34 mouse cellular contexts compared by ENCODE assay signal in genomic region chr4:152079261-152079660, GRCm38 (mm10). TPM values are rescaled to one million over a fixed set of nuclear protein-coding genes. Genes with fewer than 3 reads are reported as not detected.
DNase-seq lines count a peak whose midpoint lies in the region; ATAC-seq and TF ChIP-seq lines count a peak whose summit lies in the region.
"Had no signal": no experiment of that assay in that cellular context is flagged by ENCODE, and none has a peak within 500 bp of the region (broad histone marks: within the 10 kb centered on the region; RNA-seq: fewer than 3 reads in every experiment).

No protein-coding gene starts in this region.

- H3K27me3 ChIP-seq in heart, adult 2 months (ENCODE audit: control insufficient read depth, insufficient read depth, low read length), result no peaks in the 10 kb centered on the region
- H3K27me3 ChIP-seq in liver, postnatal 0 days (ENCODE audit: insufficient read depth, low read length), result no peaks in the 10 kb centered on the region
- H3K27me3 ChIP-seq in liver, embryonic 12.5 days (replicated peaks), result peaks cover 19% of the 10 kb centered on the region; the same call in 1 of the 2 replicates
- no peaks in the 10 kb centered on the region for H3K27me3 ChIP-seq in myocyte (ENCODE audit: control insufficient read depth, insufficient read depth, insufficient read length)
- H3K27me3 ChIP-seq in midbrain, embryonic 15.5 days (replicated peaks), result no peaks in the 10 kb centered on the region; the same call in 1 of the 2 replicates
- H3K27me3 ChIP-seq: embryonic facial prominence, embryonic 15.5 days; forebrain, embryonic 12.5 days; limb, embryonic 13.5 days; lung, embryonic 15.5 days; midbrain, embryonic 13.5 days; neural tube, embryonic 15.5 days had no signal

- H3ac ChIP-seq in myocyte (ENCODE audit: control insufficient read depth, insufficient read length), result no peak overlapping the region

- TF ChIP-seq CTCF in heart, adult 2 months (IDR thresholded peaks at IDR 0.05), result peak; percentile 11; the same call in 1 of the 2 replicates
- peak; percentile 34 for TF ChIP-seq CTCF in liver, postnatal 0 days (IDR thresholded peaks at IDR 0.05; ENCODE audit: low read depth)

- TF ChIP-seq EP300 in heart, adult 2 months (IDR thresholded peaks at IDR 0.05; ENCODE audit: insufficient read depth, low read depth, low read length), result no peak
- TF ChIP-seq EP300 in liver, postnatal 0 days (IDR thresholded peaks at IDR 0.05; ENCODE audit: low read depth), result no peak

- H3K4me3 ChIP-seq in heart, adult 2 months, result no peak overlapping the region
- H3K4me3 ChIP-seq in liver, postnatal 0 days (ENCODE audit: low read depth, low read length), result no peak overlapping the region
- no peak overlapping the region for H3K4me3 ChIP-seq in liver, embryonic 12.5 days
- no peak overlapping the region for H3K4me3 ChIP-seq in myocyte
- no peak overlapping the region for H3K4me3 ChIP-seq in midbrain, embryonic 15.5 days
- H3K4me3 ChIP-seq: embryonic facial prominence, embryonic 10.5 days; embryonic facial prominence, embryonic 15.5 days; forebrain, embryonic 12.5 days; left cerebral cortex, adult 2 months; limb, embryonic 13.5 days; liver, embryonic 13.5 days; lung, embryonic 15.5 days; megakaryocyte, embryonic 14.5 days; midbrain, embryonic 13.5 days; neural tube, embryonic 15.5 days had no signal

- no peak overlapping the region for H3K9ac ChIP-seq in heart, adult 2 months (ENCODE audit: low read depth, low read length)
- no peak overlapping the region for H3K9ac ChIP-seq in liver, postnatal 0 days (replicated peaks)
- no peak overlapping the region for H3K9ac ChIP-seq in liver, embryonic 12.5 days
- H3K9ac ChIP-seq in midbrain, embryonic 15.5 days, result no peak overlapping the region
- H3K9ac ChIP-seq: embryonic facial prominence, embryonic 15.5 days; forebrain, embryonic 12.5 days; forebrain, postnatal 0 days; hindbrain, embryonic 14.5 days; limb, embryonic 13.5 days; liver, embryonic 13.5 days; lung, embryonic 15.5 days; midbrain, embryonic 13.5 days; neural tube, embryonic 15.5 days had no signal

- H3K4me1 ChIP-seq in heart, adult 2 months (ENCODE audit: control insufficient read depth, insufficient read depth, low read length), result no peaks in the 10 kb centered on the region
- H3K4me1 ChIP-seq in liver, postnatal 0 days (ENCODE audit: insufficient read depth), result no peaks in the 10 kb centered on the region
- peaks cover 13% of the 10 kb centered on the region for H3K4me1 ChIP-seq in liver, embryonic 12.5 days
- H3K4me1 ChIP-seq in midbrain, embryonic 15.5 days, result no peaks in the 10 kb centered on the region
- H3K4me1 ChIP-seq: forebrain, embryonic 12.5 days; limb, embryonic 13.5 days; lung, embryonic 15.5 days; midbrain, embryonic 13.5 days; neural tube, embryonic 15.5 days had no signal

- no peaks in the 10 kb centered on the region for H3K36me3 ChIP-seq in heart, adult 2 months (ENCODE audit: control insufficient read depth, insufficient read depth, low read length)
- H3K36me3 ChIP-seq in liver, postnatal 0 days (replicated peaks; ENCODE audit: insufficient read depth, low read length), result no peaks in the 10 kb centered on the region
- no peaks in the 10 kb centered on the region for H3K36me3 ChIP-seq in liver, embryonic 12.5 days
- H3K36me3 ChIP-seq in myocyte (ENCODE audit: control insufficient read depth, insufficient read depth), result no peaks in the 10 kb centered on the region
- no peaks in the 10 kb centered on the region for H3K36me3 ChIP-seq in midbrain, embryonic 15.5 days (replicated peaks)
- H3K36me3 ChIP-seq: embryonic facial prominence, embryonic 10.5 days; embryonic facial prominence, embryonic 15.5 days; forebrain, embryonic 12.5 days; limb, embryonic 13.5 days; liver, embryonic 13.5 days; lung, embryonic 15.5 days; midbrain, embryonic 13.5 days; neural tube, embryonic 15.5 days had no signal

- no peak overlapping the region for H3K4me2 ChIP-seq in liver, postnatal 0 days (ENCODE audit: low read depth, low read length)
- H3K4me2 ChIP-seq in liver, embryonic 12.5 days, result no peak overlapping the region
- peak overlapping the region; percentile 64 for H3K4me2 ChIP-seq in myocyte (ENCODE audit: low read depth)
- no peak overlapping the region for H3K4me2 ChIP-seq in midbrain, embryonic 15.5 days
- H3K4me2 ChIP-seq: embryonic facial prominence, embryonic 15.5 days; forebrain, embryonic 12.5 days; heart, embryonic 11.5 days; hindbrain, embryonic 14.5 days; limb, embryonic 13.5 days; liver, embryonic 13.5 days; lung, embryonic 15.5 days; midbrain, embryonic 13.5 days; neural tube, embryonic 15.5 days had no signal

- H3K27ac ChIP-seq in heart, adult 2 months, result no peak overlapping the region
- no peak overlapping the region for H3K27ac ChIP-seq in liver, postnatal 0 days (ENCODE audit: low read depth)
- H3K27ac ChIP-seq in liver, embryonic 12.5 days, result no peak overlapping the region
- H3K27ac ChIP-seq in midbrain, embryonic 15.5 days, result no peak overlapping the region
- H3K27ac ChIP-seq: embryonic facial prominence, embryonic 10.5 days; embryonic facial prominence, embryonic 15.5 days; forebrain, embryonic 12.5 days; hindbrain, embryonic 14.5 days; left cerebral cortex, adult 2 months; limb, embryonic 13.5 days; liver, embryonic 13.5 days; lung, embryonic 15.5 days; midbrain, embryonic 13.5 days; neural tube, embryonic 15.5 days had no signal

- TF ChIP-seq POLR2A in heart, adult 2 months (IDR thresholded peaks at IDR 0.05; ENCODE audit: insufficient read depth, low read depth, low read length), result no peak
- no peak for TF ChIP-seq POLR2A in myocyte (IDR thresholded peaks at IDR 0.05; ENCODE audit: insufficient read length, low read depth)

- 92% methylated on average over 3 of the region's 3 CpGs for WGBS in heart, adult 2 months
- 89% methylated on average over 3 of the region's 3 CpGs for WGBS in liver, postnatal 0 days (ENCODE audit: insufficient replicate concordance)
- whole genome bisulfite sequencing in liver, embryonic 12.5 days (ENCODE audit: insufficient replicate concordance), result 69% methylated on average over 3 of the region's 3 CpGs
- WGBS in midbrain, embryonic 15.5 days, result 96% methylated on average over 3 of the region's 3 CpGs

- ATAC-seq in liver, postnatal 0 days, result no peak
- no peak for ATAC-seq in liver, embryonic 12.5 days
- ATAC-seq in midbrain, embryonic 15.5 days (replicated peaks), result no peak
- ATAC-seq: activated CD4-positive, CD25-positive, alpha-beta regulatory T cell, adult 4 months; forebrain, postnatal 0 days; midbrain, embryonic 13.5 days had no signal

- H3K79me2 ChIP-seq in heart, adult 2 months (replicated peaks; ENCODE audit: control insufficient read depth, insufficient read depth, low read length), result no peaks in the 10 kb centered on the region
- H3K79me2 ChIP-seq in myocyte (ENCODE audit: control insufficient read depth, insufficient read depth), result no peaks in the 10 kb centered on the region

- intact Hi-C loops in heart, adult 2 months (cut with DNase I), result no loop called here
- intact Hi-C loops in heart, postnatal 14 days (cut with DNase I), result no loop called here

- no peaks in the 10 kb centered on the region for H3K9me3 ChIP-seq in liver, postnatal 0 days (ENCODE audit: low read length)
- no peaks in the 10 kb centered on the region for H3K9me3 ChIP-seq in liver, embryonic 12.5 days (replicated peaks)
- H3K9me3 ChIP-seq in midbrain, embryonic 15.5 days, result no peaks in the 10 kb centered on the region
- H3K9me3 ChIP-seq: embryonic facial prominence, embryonic 10.5 days; embryonic facial prominence, embryonic 15.5 days; forebrain, embryonic 12.5 days; limb, embryonic 13.5 days; liver, embryonic 13.5 days; lung, embryonic 15.5 days; midbrain, embryonic 13.5 days; neural tube, embryonic 15.5 days had no signal

- no peak for DNase-seq in heart, adult 2 months
- no peak for DNase-seq in heart, postnatal 14 days
- DNase-seq in liver, postnatal 0 days, result no peak
- peak; percentile 72 for DNase-seq in ES-CJ7 (ENCODE audit: low read depth, low spot score)
- DNase-seq in thymus, adult 18-20 months, result no peak
- DNase-seq: adrenal gland, postnatal 10 days; B cell, adult 2 months; cerebellum, adult 8-10 months; cerebellum, postnatal 25 days; forebrain, postnatal 0 days; kidney, adult 18-20 months; kidney, postnatal 14 days; liver, embryonic 13.5 days; lung, postnatal 36 days; retina, postnatal 1 day; right cerebral cortex, postnatal 25 days; thymus, postnatal 4 days had no signal

RNA-seq across cellular contexts. Expression of gene Plekhg5, which starts 7.0 kb away (rescaled TPM):
- total RNA-seq in heart, adult 2 months (2021), result 10 to 100 TPM; 11.5 to 16.7 TPM
- polyA plus RNA-seq in heart, adult 2 months (2012; rRNA removed), result 20.3 and 20.5 TPM in 2 replicates
- 10 to 100 TPM; 27.0 to 28.9 TPM for total RNA-seq in heart, postnatal 14 days (2021)
- polyA plus RNA-seq in liver, postnatal 0 days (2015; fragmentation: Nextera tagmentation; extraction: Ambion mirVana), result 1.8 and 2.1 TPM in 2 replicates
- polyA plus RNA-seq in liver, embryonic 12.5 days (2016; fragmentation: Nextera tagmentation; extraction: Ambion mirVana), result 7.7 and 8.4 TPM in 2 replicates
- 65.8 TPM for polyA plus RNA-seq in myocyte (2012; fragmentation: generic; extraction: Trizol)
- polyA plus RNA-seq in midbrain, embryonic 15.5 days (2015; fragmentation: Nextera tagmentation; extraction: Ambion mirVana), result 12.3 and 12.5 TPM in 2 replicates

RNA-seq across cellular contexts. Expression of gene Tnfrsf25, which starts 36.5 kb away (rescaled TPM):
- 1 to 10 TPM; 1.4 to 2.4 TPM for total RNA-seq in heart, adult 2 months (2021)
- 6.1 and 7.4 TPM in 2 replicates for polyA plus RNA-seq in heart, adult 2 months (2012; rRNA removed)
- 1 to 10 TPM; 4.0 to 6.7 TPM for total RNA-seq in heart, postnatal 14 days (2021)
- 0.15 TPM in 1 of 2 replicates, not detected in the other for polyA plus RNA-seq in liver, postnatal 0 days (2015; fragmentation: Nextera tagmentation; extraction: Ambion mirVana)
- polyA plus RNA-seq in liver, embryonic 12.5 days (2016; fragmentation: Nextera tagmentation; extraction: Ambion mirVana), result 0.74 and 0.87 TPM in 2 replicates
- polyA plus RNA-seq in myocyte (2012; fragmentation: generic; extraction: Trizol), result 4.0 TPM
- 0.80 and 1.0 TPM in 2 replicates for polyA plus RNA-seq in midbrain, embryonic 15.5 days (2015; fragmentation: Nextera tagmentation; extraction: Ambion mirVana)
- total RNA-seq: granulocyte monocyte progenitor cell, adult 5-6 weeks; monocyte, adult 5-6 weeks had no signal

RNA-seq across cellular contexts. Expression of gene Nol9, which starts 40.1 kb away (rescaled TPM):
- total RNA-seq in heart, adult 2 months (2021), result 1 to 10 TPM; 9.7 to 9.8 TPM
- polyA plus RNA-seq in heart, adult 2 months (2012; rRNA removed), result 7.3 and 9.7 TPM in 2 replicates
- 10 to 100 TPM; 10.5 to 10.9 TPM for total RNA-seq in heart, postnatal 14 days (2021)
- polyA plus RNA-seq in liver, postnatal 0 days (2015; fragmentation: Nextera tagmentation; extraction: Ambion mirVana), result 8.0 and 8.5 TPM in 2 replicates
- polyA plus RNA-seq in liver, embryonic 12.5 days (2016; fragmentation: Nextera tagmentation; extraction: Ambion mirVana), result 42.3 and 44.0 TPM in 2 replicates
- 28.5 TPM for polyA plus RNA-seq in myocyte (2012; fragmentation: generic; extraction: Trizol)
- polyA plus RNA-seq in midbrain, embryonic 15.5 days (2015; fragmentation: Nextera tagmentation; extraction: Ambion mirVana), result 25.4 and 27.4 TPM in 2 replicates

RNA-seq across cellular contexts. Expression of gene Tas1r1, which starts 40.9 kb away (rescaled TPM):
- total RNA-seq in heart, adult 2 months (2021), result under 1 TPM; 0.08 to 0.11 TPM
- polyA plus RNA-seq in heart, adult 2 months (2012; rRNA removed), result 0.08 TPM in 1 of 2 replicates, not detected in the other
- under 1 TPM in 1 of 2 experiments, not detected in 1; 0.07 TPM for total RNA-seq in heart, postnatal 14 days (2021)
- polyA plus RNA-seq in liver, postnatal 0 days (2015; fragmentation: Nextera tagmentation; extraction: Ambion mirVana), result 0.07 TPM in 2 replicates
- polyA plus RNA-seq in liver, embryonic 12.5 days (2016; fragmentation: Nextera tagmentation; extraction: Ambion mirVana), result 0.12 and 0.19 TPM in 2 replicates
- 14.7 TPM for polyA plus RNA-seq in myocyte (2012; fragmentation: generic; extraction: Trizol)
- 1.5 and 1.6 TPM in 2 replicates for polyA plus RNA-seq in midbrain, embryonic 15.5 days (2015; fragmentation: Nextera tagmentation; extraction: Ambion mirVana)
- total RNA-seq: adrenal gland, postnatal 10 days; monocyte, adult 5-6 weeks had no signal
- polyA plus RNA-seq: activated CD4-positive, CD25-positive, alpha-beta regulatory T cell, adult 4 months had no signal

RNA-seq across cellular contexts. Expression of gene Zbtb48, which starts 51.8 kb away (rescaled TPM):
- total RNA-seq in heart, adult 2 months (2021), result 1 to 10 TPM; 4.3 to 5.6 TPM
- 5.0 and 8.8 TPM in 2 replicates for polyA plus RNA-seq in heart, adult 2 months (2012; rRNA removed)
- 1 to 10 TPM; 4.7 to 7.5 TPM for total RNA-seq in heart, postnatal 14 days (2021)
- polyA plus RNA-seq in liver, postnatal 0 days (2015; fragmentation: Nextera tagmentation; extraction: Ambion mirVana), result 7.4 and 8.5 TPM in 2 replicates
- polyA plus RNA-seq in liver, embryonic 12.5 days (2016; fragmentation: Nextera tagmentation; extraction: Ambion mirVana), result 11.4 and 12.2 TPM in 2 replicates
- 7.2 TPM for polyA plus RNA-seq in myocyte (2012; fragmentation: generic; extraction: Trizol)
- 22.1 and 23.9 TPM in 2 replicates for polyA plus RNA-seq in midbrain, embryonic 15.5 days (2015; fragmentation: Nextera tagmentation; extraction: Ambion mirVana)
